Mouse (Mus musculus): ENCODE measurements around the gene Slc12a4. TPM values are rescaled to one million over a fixed set of nuclear protein-coding genes. Genes with fewer than 3 reads are reported as not detected.

The Slc12a4 gene
- total RNA-seq, 1 experiment: 70.1 TPM

GRCm38 (mm10) chr8:105951057-105951659 lies 14.7 kb downstream of the Slc12a4 start:
- TF ChIP-seq MAFK (IDR thresholded peaks at IDR 0.05; ENCODE audit: insufficient read depth, low read depth, low read length) (no peak), ZC3H11A (IDR thresholded peaks at IDR 0.05; ENCODE audit: borderline replicate concordance, low read depth, low read length) (no peak), ZNF384 (IDR thresholded peaks at IDR 0.05; ENCODE audit: low read depth, low read length) (no peak), CHD2 (IDR thresholded peaks at IDR 0.05; ENCODE audit: low read depth, low read length) (no peak), HCFC1 (IDR thresholded peaks at IDR 0.05; ENCODE audit: borderline replicate concordance, insufficient read depth, low read length) (no peak)

GRCm38 (mm10) chr8:105949350-105949749 lies 16.5 kb downstream of the Slc12a4 start:
- no peak overlapping the region for H3K27ac ChIP-seq (ENCODE audit: insufficient read depth, low read depth, low read length, poor library complexity, severe bottlenecking)
- in situ Hi-C loops (cut with MboI; ENCODE audit: low sequenced_read_pairs in 2 of 2, unreplicated experiment in 2 of 2): no loop called here
- DNase-seq (ENCODE audit: low read depth, low spot score): no peak
- no peaks in the 10 kb centered on the region for H3K4me1 ChIP-seq (ENCODE audit: control insufficient read depth in 2 of 2, insufficient read depth in 2 of 2, low read length in 2 of 2, poor library complexity in 1 of 2)
- no peaks in the 10 kb centered on the region for H3K9me3 ChIP-seq (ENCODE audit: control insufficient read depth, insufficient read depth, low read depth, low read length)
- TF ChIP-seq ZC3H11A (IDR thresholded peaks at IDR 0.05; ENCODE audit: borderline replicate concordance, low read depth, low read length) (no peak), CHD2 (IDR thresholded peaks at IDR 0.05; ENCODE audit: low read depth, low read length) (no peak), HCFC1 (IDR thresholded peaks at IDR 0.05; ENCODE audit: borderline replicate concordance, insufficient read depth, low read length) (no peak), ZNF384 (IDR thresholded peaks at IDR 0.05; ENCODE audit: low read depth, low read length) (no peak), MAFK (IDR thresholded peaks at IDR 0.05; ENCODE audit: insufficient read depth, low read depth, low read length) (no peak)
- peaks cover 82% of the 10 kb centered on the region for H3K36me3 ChIP-seq (ENCODE audit: control insufficient read depth, insufficient read depth, low read length, poor library complexity, severe bottlenecking)
- H3K9ac ChIP-seq (ENCODE audit: insufficient read depth, low read depth, low read length, poor library complexity, severe bottlenecking): no peak overlapping the region
- no peak overlapping the region for H3K4me3 ChIP-seq (ENCODE audit: insufficient read depth in 1 of 2, low read depth in 1 of 2, low read length in 2 of 2, poor library complexity in 1 of 2, severe bottlenecking in 1 of 2)

More at GRCm38 (mm10) chr8:105951057-105951659, 14.7 kb downstream of the Slc12a4 start:
- Histone ChIP-seq H3K9me3 (ENCODE audit: control insufficient read depth, insufficient read depth, low read depth, low read length) (no peaks in the 10 kb centered on the region), H3K36me3 (ENCODE audit: control insufficient read depth, insufficient read depth, low read length, poor library complexity, severe bottlenecking) (peaks cover 71% of the 10 kb centered on the region), H3K4me1 (ENCODE audit: control insufficient read depth in 2 of 2, insufficient read depth in 2 of 2, low read length in 2 of 2, poor library complexity in 1 of 2) (no peaks in the 10 kb centered on the region), H3K9ac (ENCODE audit: insufficient read depth, low read depth, low read length, poor library complexity, severe bottlenecking) (no peak overlapping the region), H3K4me3 (ENCODE audit: insufficient read depth in 1 of 2, low read depth in 1 of 2, low read length in 2 of 2, poor library complexity in 1 of 2, severe bottlenecking in 1 of 2) (no peak overlapping the region), H3K27ac (ENCODE audit: insufficient read depth, low read depth, low read length, poor library complexity, severe bottlenecking) (no peak overlapping the region; the same call in 1 of the 2 replicates)
- in situ Hi-C loops (cut with MboI; ENCODE audit: low sequenced_read_pairs in 2 of 2, unreplicated experiment in 2 of 2): no loop called here
- DNase-seq (ENCODE audit: low read depth, low spot score): no peak

- no peak for DNase-seq (ENCODE audit: low read depth, low spot score)
- in situ Hi-C loops (cut with MboI; ENCODE audit: low sequenced_read_pairs in 2 of 2, unreplicated experiment in 2 of 2): no loop called here
- TF ChIP-seq ZC3H11A (IDR thresholded peaks at IDR 0.05; ENCODE audit: borderline replicate concordance, low read depth, low read length): no peak
- H3K9me3 ChIP-seq (ENCODE audit: control insufficient read depth, insufficient read depth, low read depth, low read length): no peaks in the 10 kb centered on the region
- H3K4me3 ChIP-seq (ENCODE audit: insufficient read depth in 1 of 2, low read depth in 1 of 2, low read length in 2 of 2, poor library complexity in 1 of 2, severe bottlenecking in 1 of 2): no peak within 1 kb of the TSS
- no peaks in the 10 kb centered on the region for H3K4me1 ChIP-seq (ENCODE audit: control insufficient read depth in 2 of 2, insufficient read depth in 2 of 2, low read length in 2 of 2, poor library complexity in 1 of 2)
- H3K27ac ChIP-seq (ENCODE audit: insufficient read depth, low read depth, low read length, poor library complexity, severe bottlenecking): no peak within 1 kb of the TSS
- H3K9ac ChIP-seq (ENCODE audit: insufficient read depth, low read depth, low read length, poor library complexity, severe bottlenecking): no peak within 1 kb of the TSS
- H3K36me3 ChIP-seq (ENCODE audit: control insufficient read depth, insufficient read depth, low read length, poor library complexity, severe bottlenecking): peaks cover 55% of the 10 kb centered on the region
Measured at GRCm38 (mm10) chr8:105943321-105943739, 22.6 kb downstream of the Slc12a4 start, which contains the start of gene Lcat. Gene Lcat (minus strand): TSS chr8:105943382.

GRCm38 (mm10) chr8:105942542-105942941 lies 23.4 kb downstream of the Slc12a4 start:
- DNase-seq (ENCODE audit: low read depth, low spot score): no peak
- in situ Hi-C loops (cut with MboI; ENCODE audit: low sequenced_read_pairs in 2 of 2, unreplicated experiment in 2 of 2): no loop called here
- Histone ChIP-seq H3K27ac (ENCODE audit: insufficient read depth, low read depth, low read length, poor library complexity, severe bottlenecking) (no peak overlapping the region), H3K36me3 (ENCODE audit: control insufficient read depth, insufficient read depth, low read length, poor library complexity, severe bottlenecking) (peaks cover 48% of the 10 kb centered on the region), H3K4me1 (ENCODE audit: control insufficient read depth in 2 of 2, insufficient read depth in 2 of 2, low read length in 2 of 2, poor library complexity in 1 of 2) (no peaks in the 10 kb centered on the region; a peak in 1 of 4 replicates), H3K9me3 (ENCODE audit: control insufficient read depth, insufficient read depth, low read depth, low read length) (no peaks in the 10 kb centered on the region), H3K9ac (ENCODE audit: insufficient read depth, low read depth, low read length, poor library complexity, severe bottlenecking) (no peak overlapping the region), H3K4me3 (ENCODE audit: insufficient read depth in 1 of 2, low read depth in 1 of 2, low read length in 2 of 2, poor library complexity in 1 of 2, severe bottlenecking in 1 of 2) (no peak overlapping the region)
- no peak for TF ChIP-seq ZNF384 (IDR thresholded peaks at IDR 0.05; ENCODE audit: low read depth, low read length)
- TF ChIP-seq MAFK (IDR thresholded peaks at IDR 0.05; ENCODE audit: insufficient read depth, low read depth, low read length): no peak
- no peak for TF ChIP-seq ZC3H11A (IDR thresholded peaks at IDR 0.05; ENCODE audit: borderline replicate concordance, low read depth, low read length)
- TF ChIP-seq CHD2 (IDR thresholded peaks at IDR 0.05; ENCODE audit: low read depth, low read length): no peak
- no peak for TF ChIP-seq HCFC1 (IDR thresholded peaks at IDR 0.05; ENCODE audit: borderline replicate concordance, insufficient read depth, low read length)

GRCm38 (mm10) chr8:105942026-105942425 lies 23.9 kb downstream of the Slc12a4 start:
- Histone ChIP-seq H3K27ac (ENCODE audit: insufficient read depth, low read depth, low read length, poor library complexity, severe bottlenecking) (no peak overlapping the region), H3K4me3 (ENCODE audit: insufficient read depth in 1 of 2, low read depth in 1 of 2, low read length in 2 of 2, poor library complexity in 1 of 2, severe bottlenecking in 1 of 2) (no peak overlapping the region), H3K9ac (ENCODE audit: insufficient read depth, low read depth, low read length, poor library complexity, severe bottlenecking) (no peak overlapping the region), H3K9me3 (ENCODE audit: control insufficient read depth, insufficient read depth, low read depth, low read length) (no peaks in the 10 kb centered on the region), H3K36me3 (ENCODE audit: control insufficient read depth, insufficient read depth, low read length, poor library complexity, severe bottlenecking) (peaks cover 43% of the 10 kb centered on the region), H3K4me1 (ENCODE audit: control insufficient read depth in 2 of 2, insufficient read depth in 2 of 2, low read length in 2 of 2, poor library complexity in 1 of 2) (no peaks in the 10 kb centered on the region; a peak in 1 of 4 replicates)
- DNase-seq (ENCODE audit: low read depth, low spot score): no peak
- TF ChIP-seq HCFC1 (IDR thresholded peaks at IDR 0.05; ENCODE audit: borderline replicate concordance, insufficient read depth, low read length) (no peak), ZC3H11A (IDR thresholded peaks at IDR 0.05; ENCODE audit: borderline replicate concordance, low read depth, low read length) (no peak), ZNF384 (IDR thresholded peaks at IDR 0.05; ENCODE audit: low read depth, low read length) (no peak), CHD2 (IDR thresholded peaks at IDR 0.05; ENCODE audit: low read depth, low read length) (no peak), MAFK (IDR thresholded peaks at IDR 0.05; ENCODE audit: insufficient read depth, low read depth, low read length) (no peak)
- in situ Hi-C loops (cut with MboI; ENCODE audit: low sequenced_read_pairs in 2 of 2, unreplicated experiment in 2 of 2): no loop called here

Data from ES-E14 (cell line).